Mouse (Mus musculus) kidney, adult 11 months (tissue): ENCODE measurements at regions not wholly inside any gene's neighbourhood (a gene's known extent, or its start where the extent isn't known, plus 50 kb on each side); places are given as distances from the start of the nearest gene placed in this dataset.

Source experiments
- DNase-seq: peaks from one replicate; pipeline ENCODE4 v3.0.0; 2022

GRCm38 (mm10) chr9:61554611-61555010 lies 182.4 kb downstream of the Tle3 start:
- no peak for DNase-seq

GRCm38 (mm10) chr9:61553626-61554025 lies 181.5 kb downstream of the Tle3 start:
- DNase-seq = no peak

- no peak for DNase-seq
Measured at GRCm38 (mm10) chr9:61551361-61551760, 179.2 kb downstream of the Tle3 start.

- DNase-seq = no peak
Measured at GRCm38 (mm10) chr9:61550326-61550725, 178.2 kb downstream of the Tle3 start.

- DNase-seq = no peak
Measured at GRCm38 (mm10) chr9:61549692-61550241, 177.6 kb downstream of the Tle3 start.

- DNase-seq = no peak
Measured at GRCm38 (mm10) chr9:61537316-61538189, 165.4 kb downstream of the Tle3 start.

GRCm38 (mm10) chr9:61533237-61533636 lies 161.1 kb downstream of the Tle3 start:
- no peak for DNase-seq

GRCm38 (mm10) chr9:61530263-61531045 lies 158.3 kb downstream of the Tle3 start:
- DNase-seq = peak; percentile 24

- DNase-seq = no peak
Measured at GRCm38 (mm10) chr9:61528286-61528865, 156.2 kb downstream of the Tle3 start.

GRCm38 (mm10) chr9:61527491-61528056 lies 155.4 kb downstream of the Tle3 start:
- no peak for DNase-seq

- DNase-seq = no peak
Measured at GRCm38 (mm10) chr9:61520136-61520535, 148.0 kb downstream of the Tle3 start.

GRCm38 (mm10) chr9:61517906-61518305 lies 145.7 kb downstream of the Tle3 start:
- DNase-seq = no peak

GRCm38 (mm10) chr9:61511436-61511835 lies 139.3 kb downstream of the Tle3 start:
- DNase-seq = no peak

- DNase-seq = no peak
Measured at GRCm38 (mm10) chr9:61510217-61510893, 138.2 kb downstream of the Tle3 start.

GRCm38 (mm10) chr9:61509591-61510191 lies 137.5 kb downstream of the Tle3 start:
- no peak for DNase-seq

GRCm38 (mm10) chr9:61509091-61509490 lies 136.9 kb downstream of the Tle3 start:
- DNase-seq = no peak

GRCm38 (mm10) chr9:61500851-61501250 lies 128.7 kb downstream of the Tle3 start:
- DNase-seq = no peak

GRCm38 (mm10) chr9:61492896-61493295 lies 120.7 kb downstream of the Tle3 start:
- no peak for DNase-seq

- no peak for DNase-seq
Measured at GRCm38 (mm10) chr9:61491131-61491712, 119.1 kb downstream of the Tle3 start.

- DNase-seq = no peak
Measured at GRCm38 (mm10) chr9:61489983-61490382, 117.8 kb downstream of the Tle3 start.

- no peak for DNase-seq
Measured at GRCm38 (mm10) chr9:61489147-61489546, 117.0 kb downstream of the Tle3 start.
